Mouse (Mus musculus) urinary bladder, adult 2 months (tissue): ENCODE results near the gene Gprin2. TPM values are rescaled to one million over a fixed set of nuclear protein-coding genes. Genes with fewer than 3 reads are reported as not detected.

ENCODE experiments used
- DNase-seq: peaks from one replicate; pipeline ENCODE4 v3.0.0; 2022; ENCODE audit warnings: low spot score
- polyA plus RNA-seq: library from polyadenylated mRNA; depleted of rRNA; stranded (reverse); fragments of >200 nt; gene quantifications from 2 replicates; pipeline ENCODE4 v1.2.3, GENCODE M21; 2012; rRNA removed

Gene Gprin2
- 0.30 and 0.72 TPM in 2 replicates for polyA plus RNA-seq

DNA sequence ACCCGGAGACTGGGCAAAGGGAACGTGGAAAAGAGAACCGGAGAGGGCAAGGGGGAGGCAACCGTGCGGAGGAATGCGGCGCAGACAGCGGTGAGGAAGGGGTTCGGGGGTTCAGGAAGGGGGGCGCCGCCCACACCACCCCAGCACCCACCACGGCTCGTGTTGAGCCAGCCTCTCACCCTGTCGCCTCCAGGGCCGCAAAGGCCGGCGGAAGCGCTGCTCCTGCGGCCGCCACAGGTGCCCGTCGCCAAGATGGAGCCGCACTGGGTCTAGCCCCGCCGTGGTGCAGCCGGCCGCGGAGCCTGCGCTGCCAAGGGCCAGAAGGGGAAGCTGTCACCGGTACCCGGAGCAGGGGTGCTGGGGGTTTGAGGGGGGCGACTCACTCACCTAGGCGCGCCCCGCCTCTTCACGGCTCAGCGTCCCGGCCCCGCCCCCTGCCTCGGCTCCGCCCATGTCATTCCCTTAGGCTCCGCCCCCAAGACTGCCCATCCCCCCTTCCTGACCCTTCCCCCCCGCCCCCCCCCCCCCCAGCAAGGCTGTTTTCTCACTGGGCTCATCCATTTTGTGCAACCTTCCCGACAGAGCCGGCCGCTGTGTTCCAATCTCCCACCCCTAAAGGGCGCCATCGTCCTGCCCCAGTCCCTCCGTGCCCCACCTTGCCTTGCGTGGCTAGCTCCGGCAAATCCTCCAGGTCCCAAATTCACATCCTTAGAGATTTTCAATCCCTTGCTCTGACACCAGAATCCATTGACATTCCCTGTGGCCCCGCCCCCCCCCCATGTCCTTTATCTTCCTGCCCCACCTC, at the start of gene Gprin2:
Gprin2 (minus strand) TSS at position 423 of the 805 bp plus-strand sequence.
- DNase-seq, result no peak

DNA sequence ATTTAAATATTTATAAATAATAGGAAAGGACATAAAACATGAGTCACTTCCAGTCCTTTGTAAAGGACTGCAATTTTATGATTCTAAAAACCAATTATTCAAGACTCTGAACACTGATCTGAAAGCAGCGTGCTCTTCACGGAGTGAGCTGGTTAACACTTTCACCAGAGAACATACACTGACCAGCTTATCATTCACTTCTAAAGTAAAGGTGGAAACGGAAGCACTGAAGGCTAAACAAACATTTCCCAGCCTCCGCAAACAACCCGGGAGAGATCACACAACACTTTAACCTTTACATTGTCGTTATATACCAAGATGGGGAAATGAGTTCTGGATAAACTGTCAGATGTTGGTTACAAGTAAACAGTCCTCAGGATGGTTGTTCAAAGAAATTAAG, 39.2 kb upstream of the Gprin2 start:
- DNase-seq, result no peak

DNA sequence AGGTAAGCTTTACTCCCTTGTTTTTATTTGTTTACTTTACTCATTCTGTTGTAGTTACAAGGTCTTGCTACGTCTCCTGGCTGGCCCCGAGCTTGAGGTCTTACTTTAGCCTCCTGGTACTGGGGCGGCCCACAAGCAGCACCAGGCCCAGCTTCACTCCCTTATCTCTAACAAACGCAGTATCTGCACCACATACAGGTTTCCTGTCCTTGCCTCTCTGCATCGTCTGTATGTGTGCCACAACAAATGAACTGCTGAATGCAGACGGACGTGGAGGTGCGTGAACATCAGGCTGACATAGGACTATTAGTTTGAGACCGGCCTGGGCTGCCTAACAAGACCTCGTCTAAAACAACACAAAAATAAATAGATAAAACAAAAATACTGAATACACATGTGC, 38.8 kb upstream of the Gprin2 start:
- DNase-seq, result no peak

DNA sequence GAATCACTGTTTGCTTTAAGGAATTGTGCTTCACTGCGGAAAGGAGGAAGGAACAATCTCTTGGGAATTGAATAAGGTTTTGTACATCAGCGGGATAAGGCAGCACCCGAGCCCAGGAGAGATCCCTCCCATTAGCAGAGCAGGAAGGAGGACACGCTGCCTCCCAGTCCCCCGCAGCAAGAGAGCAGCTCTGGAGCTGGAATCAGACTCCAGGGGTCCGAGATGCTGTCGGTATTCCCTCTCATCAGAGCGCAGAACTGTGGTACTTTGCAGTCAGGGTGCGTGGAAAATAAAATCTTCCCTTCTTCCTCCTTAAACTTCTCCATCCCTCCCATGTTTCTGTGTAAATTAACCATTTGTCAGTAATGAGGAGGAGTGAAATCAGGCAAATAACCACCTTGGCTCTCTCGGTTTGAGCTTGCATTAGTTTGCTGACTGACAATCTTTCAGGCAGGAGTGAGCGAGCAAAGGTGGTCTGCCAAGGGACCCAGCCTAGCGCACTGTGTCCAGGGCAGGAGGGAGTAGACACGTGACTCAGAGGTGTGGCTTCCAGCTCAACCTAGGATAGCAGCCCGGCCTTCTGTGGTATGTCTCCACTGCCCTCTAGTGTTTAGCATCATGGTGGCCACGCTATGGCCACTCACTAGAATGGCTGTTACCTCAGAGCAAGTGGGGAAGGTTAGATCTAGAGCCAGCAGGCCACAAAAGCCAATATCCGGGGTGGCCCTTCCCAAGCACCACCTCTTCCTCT, 33.4 kb upstream of the Gprin2 start:
- DNase-seq, result no peak

DNA sequence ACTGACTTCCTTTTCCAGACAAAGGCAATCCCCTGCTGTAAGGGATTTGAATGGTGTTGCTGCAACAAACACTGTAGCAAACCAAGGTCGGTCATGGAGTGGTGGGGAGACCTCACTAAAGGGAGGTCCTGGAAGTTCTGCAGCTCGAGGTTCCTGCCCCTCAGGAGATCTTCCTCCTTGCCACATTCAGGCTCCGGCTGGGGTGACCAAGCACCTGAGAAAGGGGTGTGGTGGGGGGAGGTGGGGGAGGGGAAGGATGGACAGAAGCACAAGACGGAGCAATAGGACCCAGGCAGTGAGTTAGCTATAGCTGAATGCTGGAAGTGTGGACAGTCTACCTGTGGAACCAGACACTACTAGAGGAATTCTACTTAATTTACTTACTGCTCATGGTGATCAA, 32.4 kb upstream of the Gprin2 start:
- DNase-seq, result no peak

DNA sequence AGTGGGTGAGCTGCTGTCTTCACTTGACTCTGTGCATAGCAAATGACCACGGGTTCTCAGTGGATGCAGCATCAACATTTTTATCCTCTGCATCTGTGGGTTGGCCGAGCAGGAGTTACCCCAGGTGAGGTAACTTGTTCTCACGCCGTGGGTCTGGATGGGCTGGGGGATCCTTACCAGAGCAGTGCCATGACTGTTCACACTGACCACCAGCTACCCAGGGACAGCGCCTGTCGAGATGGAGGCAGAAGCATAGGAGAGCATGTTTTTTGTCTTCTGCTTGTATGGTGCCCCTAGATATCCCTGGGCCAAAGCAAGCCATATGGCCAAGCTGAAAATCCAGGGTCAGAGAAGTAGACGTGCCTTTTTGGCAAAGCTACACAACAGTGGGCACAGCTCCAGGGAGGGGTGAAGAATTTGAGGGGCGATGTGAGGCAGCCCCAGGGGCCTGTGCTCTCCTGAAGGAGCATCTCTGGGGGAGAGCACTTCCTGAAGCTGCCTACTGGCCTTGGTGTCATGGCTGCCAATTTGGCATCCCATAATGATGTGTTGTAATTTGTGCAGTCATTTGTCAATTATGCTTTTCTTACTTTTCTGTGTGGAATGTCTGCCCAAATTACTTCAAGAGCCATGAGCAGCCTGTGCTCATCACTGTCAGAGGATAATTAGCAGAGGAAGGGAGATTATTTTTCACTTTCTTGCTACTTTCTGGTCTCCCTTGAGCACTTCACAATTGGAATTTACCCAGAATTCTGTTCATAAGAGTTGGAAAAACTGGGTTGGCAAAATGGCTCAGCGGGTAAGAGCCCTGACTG, 31.6 kb upstream of the Gprin2 start:
- no peak for DNase-seq

DNA sequence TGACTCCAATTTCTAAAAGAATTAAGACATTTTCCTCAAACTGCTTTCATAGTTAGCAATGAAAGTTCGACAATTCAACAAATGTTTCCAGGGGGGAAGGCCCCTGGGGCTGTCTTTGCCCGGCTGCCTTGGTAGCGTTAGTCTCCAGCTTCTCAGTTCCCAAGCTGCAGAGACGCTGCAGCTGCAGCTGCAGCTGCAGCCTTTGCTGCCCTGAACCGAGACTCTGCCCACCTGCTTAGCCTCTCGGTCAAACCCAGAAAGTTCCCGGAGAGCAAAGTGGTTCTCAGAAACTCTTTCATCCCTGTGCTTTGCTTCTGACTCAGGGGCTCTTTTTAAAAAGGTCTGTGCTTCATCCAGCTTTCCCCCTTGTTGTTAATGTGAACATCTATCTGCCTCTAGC, 30.9 kb upstream of the Gprin2 start:
- no peak for DNase-seq

DNA sequence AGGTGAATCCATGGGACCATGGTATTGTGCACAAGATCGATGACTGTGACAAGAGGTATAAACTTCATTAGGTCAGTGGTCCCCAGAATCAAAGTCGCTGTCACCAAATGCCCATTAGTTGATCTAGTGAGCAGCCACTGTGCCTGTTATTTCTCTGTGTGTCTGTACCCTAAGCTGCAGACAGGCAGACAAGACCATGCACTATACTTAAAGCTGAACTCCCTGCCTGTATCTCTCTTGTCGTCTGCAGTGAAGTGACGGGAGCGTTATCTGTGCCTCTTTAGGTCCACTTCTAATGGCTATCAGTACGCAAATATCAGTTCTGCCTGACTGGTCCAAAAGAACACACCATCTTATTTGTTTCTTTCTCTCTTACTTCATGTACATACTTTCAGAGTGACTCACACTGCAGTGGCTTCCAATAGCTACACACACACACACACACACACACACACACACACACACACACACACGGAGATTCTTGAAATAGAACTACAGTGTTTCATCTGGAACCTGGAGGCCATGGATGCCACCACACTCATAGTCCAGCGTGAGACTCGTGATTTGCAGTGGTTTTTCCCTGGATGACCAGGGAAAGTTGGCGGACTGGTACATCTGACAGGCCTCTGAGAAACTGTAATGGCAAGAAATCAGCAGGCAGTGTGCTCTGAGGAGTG, 27.5 kb upstream of the Gprin2 start:
- no peak for DNase-seq

DNA sequence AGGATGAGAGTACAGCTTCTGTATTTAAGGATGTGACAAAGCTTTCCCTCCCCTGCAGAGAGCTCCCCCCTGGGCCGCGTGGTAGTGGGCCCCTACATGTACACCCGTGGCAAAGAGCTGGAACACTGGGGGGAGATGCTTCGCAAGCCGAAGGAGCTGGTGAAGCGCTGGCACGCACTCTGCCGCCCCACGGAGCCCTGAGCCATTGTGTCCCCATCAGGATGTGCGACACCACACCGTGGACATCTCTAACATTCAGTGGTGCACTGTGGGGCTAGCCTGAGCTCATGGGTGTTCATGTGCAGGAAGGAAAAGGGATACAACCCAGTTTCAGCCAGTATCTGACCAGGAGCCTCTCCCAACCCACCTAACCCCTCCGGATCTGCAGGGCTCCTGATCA, 26.5 kb upstream of the Gprin2 start:
- no peak for DNase-seq

DNA sequence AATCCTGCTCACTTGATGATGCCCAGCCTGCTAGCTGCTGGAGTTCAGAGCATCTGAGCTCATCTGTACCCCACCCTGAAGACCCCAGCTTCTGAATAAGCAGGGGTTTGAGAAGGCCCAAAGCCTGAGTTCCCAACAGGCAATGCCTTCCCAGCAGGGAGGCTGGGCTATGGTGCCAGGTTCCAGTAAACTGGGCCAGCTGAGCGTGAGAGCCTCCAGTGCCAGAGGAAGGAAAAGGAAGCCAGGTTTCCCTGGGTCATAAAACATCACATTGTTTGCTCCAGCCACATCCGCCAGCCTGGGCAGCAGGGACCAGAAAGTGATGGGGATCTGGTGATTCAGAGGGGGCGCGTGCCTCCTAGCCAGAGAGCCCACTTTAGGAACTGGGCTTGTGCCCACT, 25.1 kb upstream of the Gprin2 start:
- DNase-seq, result no peak

DNA sequence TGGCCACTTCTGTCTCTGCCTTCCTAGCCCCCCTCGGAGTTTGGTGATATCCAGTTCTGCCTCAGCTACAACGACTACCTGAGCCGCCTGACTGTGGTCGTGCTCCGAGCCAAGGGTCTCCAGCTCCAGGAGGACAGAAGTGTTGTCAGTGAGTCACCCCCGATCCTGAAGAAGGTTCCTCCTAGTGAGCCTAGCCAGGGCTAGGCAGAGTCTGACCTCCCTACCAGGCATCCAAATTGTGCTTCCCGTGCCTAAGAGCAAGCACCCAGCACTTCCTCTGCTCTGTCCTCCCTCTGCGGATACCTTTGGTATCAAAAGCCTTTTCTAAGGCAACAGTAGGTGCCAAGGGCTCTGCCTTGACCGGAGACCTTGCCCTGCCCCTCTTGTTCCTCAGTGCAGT, 24.5 kb upstream of the Gprin2 start:
- no peak for DNase-seq

DNA sequence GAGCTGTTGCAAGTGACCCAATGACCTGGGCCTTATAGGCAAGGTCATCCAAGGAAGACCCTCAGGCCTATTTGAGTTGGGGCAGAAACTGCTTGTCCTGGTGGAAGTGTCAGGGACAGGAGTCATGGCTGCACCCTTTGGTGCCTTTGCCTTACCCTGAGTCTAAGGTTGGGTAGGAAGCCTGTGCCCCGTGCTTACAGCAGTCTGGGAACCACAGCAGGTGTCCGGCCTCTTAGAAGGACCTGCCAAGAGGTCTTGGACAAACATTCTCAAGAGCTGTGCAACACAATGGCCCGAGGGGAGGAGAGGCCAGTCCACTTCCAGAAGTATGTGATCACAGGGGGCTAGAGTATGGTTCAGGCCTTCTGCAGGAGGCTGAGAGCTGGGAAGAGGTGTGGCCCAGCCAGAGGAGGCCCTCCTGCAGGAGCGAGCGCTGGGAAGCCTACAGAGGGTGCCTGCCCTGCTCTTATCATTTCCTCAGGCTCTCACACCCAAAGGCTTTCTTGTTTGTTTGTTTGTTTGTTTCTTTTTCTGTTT, 22.0 kb upstream of the Gprin2 start:
- DNase-seq, result no peak

DNA sequence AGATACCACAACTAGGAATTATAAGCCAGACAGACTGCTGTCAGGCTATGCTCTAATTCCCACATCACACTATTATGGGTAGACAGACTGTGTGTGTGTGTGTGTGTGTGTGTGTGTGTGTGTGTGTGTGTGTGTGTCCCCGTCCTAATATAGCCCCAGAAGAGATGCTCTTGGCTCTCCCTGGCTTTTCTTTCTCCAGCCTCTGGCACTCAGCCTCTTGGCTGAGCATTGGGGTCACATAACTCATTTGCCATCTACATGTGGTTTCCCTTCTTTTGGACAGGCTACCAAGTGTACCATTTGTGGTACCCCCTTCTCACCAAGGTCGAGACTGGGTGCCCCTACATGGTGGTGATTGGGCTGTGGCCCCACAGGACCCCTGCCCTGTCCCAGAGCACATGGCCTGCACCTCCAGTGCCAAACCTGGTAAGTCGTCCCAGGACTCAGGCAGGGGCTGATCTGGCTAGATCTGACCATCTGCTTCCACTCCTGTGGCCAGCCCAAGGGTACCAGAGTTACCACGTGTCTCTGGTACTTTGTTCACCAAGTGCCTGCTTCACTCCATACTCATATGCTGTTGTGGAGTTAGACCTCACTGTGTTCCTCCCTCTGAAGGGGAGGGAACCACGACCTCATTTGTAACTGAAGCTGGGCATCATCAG, 20.1 kb upstream of the Gprin2 start:
- no peak for DNase-seq

DNA sequence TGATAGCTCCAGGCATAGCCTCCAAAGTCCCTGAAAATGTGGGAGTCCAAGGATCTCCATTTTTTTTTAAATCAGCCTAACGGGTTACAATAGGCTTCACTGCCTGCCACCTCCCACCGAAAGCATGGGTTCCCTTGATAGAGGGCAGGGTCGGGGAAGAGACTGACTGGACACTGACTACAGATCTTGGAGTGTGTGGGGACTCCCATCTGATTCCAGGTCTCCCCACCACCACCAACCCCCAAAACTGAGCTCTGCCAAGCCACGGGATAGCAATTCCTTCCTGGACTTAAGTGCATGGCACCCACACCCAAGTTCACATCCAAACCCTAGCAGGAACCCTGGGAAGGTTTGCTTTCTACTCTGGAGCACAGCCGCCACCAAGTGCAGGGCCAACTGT, 19.0 kb upstream of the Gprin2 start:
- no peak for DNase-seq

DNA sequence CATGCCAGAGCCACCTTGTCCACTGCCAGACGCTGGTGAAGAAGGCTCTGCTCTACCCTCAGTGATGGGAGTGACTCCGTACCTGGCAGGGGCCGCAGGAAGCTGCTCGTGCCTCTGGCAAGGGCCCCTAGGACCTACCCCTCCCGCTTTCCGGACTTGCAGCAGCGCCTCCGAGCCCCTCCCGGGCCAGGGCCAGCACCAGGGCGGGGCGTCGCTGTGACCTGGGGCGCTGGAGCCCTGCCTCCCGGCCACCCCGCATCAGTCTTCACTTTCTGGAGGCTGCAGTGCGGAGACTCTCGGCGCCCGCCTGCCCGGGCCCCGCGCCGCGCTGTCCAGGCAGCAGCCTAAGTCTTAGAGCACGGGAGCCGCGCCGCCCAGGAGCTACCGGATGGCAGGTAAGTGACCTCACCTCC, 18.3 kb upstream of the Gprin2 start:
- no peak for DNase-seq

DNA sequence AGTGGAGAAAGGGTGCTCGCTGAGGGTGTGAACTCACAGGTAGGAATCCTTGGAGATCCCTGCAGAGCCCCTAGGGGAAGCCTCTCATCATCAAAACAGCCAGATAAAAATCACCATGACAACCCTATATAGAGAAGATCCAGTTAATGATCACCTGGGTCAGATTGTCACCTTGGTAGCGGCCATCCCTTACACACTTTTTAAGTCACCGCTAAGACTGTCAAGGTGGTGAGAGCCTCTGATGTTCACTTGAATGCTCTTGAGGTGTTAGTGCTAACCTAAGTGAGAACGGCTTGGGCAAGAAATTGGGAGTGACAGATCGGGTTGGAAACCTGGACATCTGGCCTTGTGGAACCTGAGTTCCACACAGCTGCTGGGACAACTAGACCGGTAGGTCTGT, 17.8 kb upstream of the Gprin2 start, which contains the start of gene Syt15:
Syt15 (plus strand) TSS at position 301 of the 400 bp plus-strand sequence.
- no peak for DNase-seq

DNA sequence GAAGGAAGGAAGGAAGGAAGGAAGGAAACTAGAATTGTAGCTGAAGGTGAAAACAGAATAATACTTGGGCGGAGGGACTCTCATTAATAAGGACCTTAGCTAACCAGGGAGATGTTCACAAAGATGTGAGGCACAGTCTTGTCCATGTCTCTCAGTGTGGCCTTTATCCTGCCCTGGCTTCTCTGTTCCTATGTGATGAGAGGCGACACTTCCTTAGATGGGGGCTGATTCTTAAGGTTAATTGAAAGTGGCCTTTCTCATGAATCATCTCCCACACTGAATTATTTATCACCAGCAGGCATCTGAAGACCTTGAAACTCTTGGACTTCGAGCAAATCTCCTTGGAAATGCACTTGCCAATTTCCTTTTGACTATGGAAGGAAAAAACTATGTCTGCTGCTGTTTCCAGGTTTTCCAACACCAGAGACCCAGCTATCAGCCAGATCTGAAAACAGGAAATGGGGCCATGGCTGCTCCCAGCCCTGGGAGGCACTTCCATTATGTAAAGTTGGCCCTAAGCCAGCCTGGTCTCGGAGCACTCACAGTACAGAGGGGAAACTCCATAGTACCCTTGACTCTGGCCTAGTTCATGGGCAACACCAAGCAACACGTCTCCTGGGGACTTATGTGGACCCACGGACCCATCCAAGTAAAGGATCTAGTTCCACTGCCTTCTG, 14.1 kb upstream of the Gprin2 start:
- DNase-seq, result no peak

DNA sequence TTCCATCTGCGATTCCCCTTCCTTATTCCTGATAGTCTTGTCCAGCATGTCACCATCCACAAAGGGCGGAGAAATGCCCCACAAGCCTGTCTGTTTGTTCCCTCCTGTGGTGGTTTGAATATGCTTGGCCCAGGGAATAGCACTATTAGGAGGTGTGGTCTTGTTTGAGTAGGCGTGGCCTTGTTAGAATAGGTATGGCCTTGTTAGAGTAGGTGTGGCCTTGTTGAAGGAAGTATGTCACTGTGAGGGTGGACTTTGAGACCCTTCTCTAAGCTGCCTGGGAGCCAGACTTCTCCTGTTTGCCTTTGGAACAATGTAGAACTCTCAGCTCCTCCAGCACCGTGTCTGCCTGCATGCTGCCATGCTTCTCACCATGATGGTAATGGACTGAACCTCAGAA, 8.5 kb upstream of the Gprin2 start:
- no peak for DNase-seq

DNA sequence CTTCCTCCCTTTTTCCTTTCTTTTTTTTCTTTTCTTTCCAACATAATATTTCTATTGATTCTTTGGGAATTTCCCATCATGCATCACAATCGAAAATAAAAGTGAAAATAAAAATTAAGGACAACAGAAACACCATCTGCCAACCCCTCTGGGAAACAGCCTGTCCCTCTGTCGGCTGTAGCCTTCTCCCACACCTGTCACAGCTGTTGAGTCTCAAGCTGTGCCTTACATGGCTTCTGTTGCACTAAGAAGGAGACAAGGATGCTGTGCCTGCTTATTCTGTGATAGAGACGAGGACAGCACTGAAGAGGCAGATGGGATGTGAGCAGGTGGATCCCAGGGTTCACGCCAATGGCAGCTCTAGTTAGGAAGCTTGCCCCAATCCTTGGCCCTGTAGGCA, 7.6 kb upstream of the Gprin2 start:
- DNase-seq, result no peak

DNA sequence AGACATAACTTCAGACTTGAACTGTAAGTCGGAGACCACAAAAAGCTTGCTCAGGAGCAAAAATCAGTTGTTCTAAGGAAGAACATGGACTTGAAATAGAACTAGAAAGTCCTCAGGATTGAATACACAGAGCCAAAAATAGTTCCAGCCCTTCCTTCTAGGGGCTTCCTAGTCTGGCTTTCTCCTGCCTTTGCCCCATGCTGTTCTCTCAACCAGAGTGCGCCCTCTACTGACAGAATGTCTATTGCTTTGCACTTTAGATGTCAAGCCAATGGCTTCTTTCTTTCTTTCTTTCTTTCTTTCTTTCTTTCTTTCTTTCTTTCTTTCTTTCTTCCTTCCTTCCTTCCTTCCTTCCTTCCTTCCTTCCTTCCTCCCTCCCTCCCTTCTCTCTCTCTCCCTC, 7.2 kb upstream of the Gprin2 start:
- DNase-seq, result no peak
